Mouse (Mus musculus) bone marrow macrophage, adult 2 months (primary cell): ENCODE data around the gene Pyurf.

Source experiments
- CTCF ChIP-seq: IDR thresholded peaks from 2 replicates; pipeline ENCODE4 v1.5.1; 2012; ENCODE audit warnings: low read depth, mild to moderate bottlenecking, low read length, moderate library complexity
- POLR2A ChIP-seq: IDR thresholded peaks from 2 replicates; pipeline ENCODE4 v1.6.1; 2012; ENCODE audit warnings: mild to moderate bottlenecking, low read depth, low read length, borderline replicate concordance

DNA sequence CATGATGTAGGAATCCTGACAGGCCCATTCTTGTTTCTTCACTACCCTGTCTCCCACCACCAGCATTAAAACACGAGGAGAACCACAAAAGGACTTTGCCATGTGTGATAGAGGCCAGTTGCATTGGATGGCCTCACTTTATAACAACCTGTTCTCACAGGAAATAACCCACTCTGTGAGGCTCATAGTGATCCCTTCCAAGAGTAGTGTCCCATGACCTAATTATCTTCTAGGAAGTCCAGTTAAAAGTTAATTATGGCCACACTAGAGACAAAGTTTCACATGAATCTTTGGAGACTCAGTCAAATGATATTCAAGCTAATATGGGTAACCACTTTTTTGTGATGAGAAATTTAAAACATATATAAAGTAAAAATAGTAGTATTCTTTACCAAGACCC lies 44.6 kb downstream of the Pyurf start:
- TF ChIP-seq CTCF, result no peak
- TF ChIP-seq POLR2A, result no peak
